Mouse (Mus musculus) cerebellum, postnatal 25 days (tissue): Measurements from ENCODE around the gene Methig1.
A peak's percentile ranks its signal among the peaks of the same experiment; 100 is the strongest.

Source experiments
- DNase-seq, 2 experiments: peaks; one replicate each; pipeline ENCODE4 v3.0.0; 2021; ENCODE audit warnings: mixed read lengths in 2 of 2

Methig1 gene

GRCm38 (mm10) chr15:100428296-100428905 lies 75.5 kb downstream of the Methig1 start:
- DNase-seq = no peak

GRCm38 (mm10) chr15:100429959-100430565 lies 77.1 kb downstream of the Methig1 start:
- peak; percentile 52 to 66 for DNase-seq

- DNase-seq = no peak
These were observed 80.3 kb downstream of the Methig1 start for GRCm38 (mm10) chr15:100433234-100433633.
